Mouse (Mus musculus): Measurements from ENCODE around the gene AA467197.

- peak; percentile 70; the same call in 1 of the 2 replicates for TF ChIP-seq POLR2A (IDR thresholded peaks at IDR 0.05; ENCODE audit: borderline replicate concordance, control insufficient read depth, low read depth, low read length)
- no peak for TF ChIP-seq CTCF (IDR thresholded peaks at IDR 0.05; ENCODE audit: control insufficient read depth, insufficient read depth, low read length)
Measured at GRCm38 (mm10) chr2:122630465-122631225, 6.1 kb upstream of the AA467197 start.

All from bone marrow, adult 2 months (tissue).